Mouse (Mus musculus): ENCODE measurements at regions not wholly inside any gene's neighbourhood (a gene's known extent, or its start where the extent isn't known, plus 50 kb on each side); places are given as distances from the start of the nearest gene placed in this dataset.

DNA sequence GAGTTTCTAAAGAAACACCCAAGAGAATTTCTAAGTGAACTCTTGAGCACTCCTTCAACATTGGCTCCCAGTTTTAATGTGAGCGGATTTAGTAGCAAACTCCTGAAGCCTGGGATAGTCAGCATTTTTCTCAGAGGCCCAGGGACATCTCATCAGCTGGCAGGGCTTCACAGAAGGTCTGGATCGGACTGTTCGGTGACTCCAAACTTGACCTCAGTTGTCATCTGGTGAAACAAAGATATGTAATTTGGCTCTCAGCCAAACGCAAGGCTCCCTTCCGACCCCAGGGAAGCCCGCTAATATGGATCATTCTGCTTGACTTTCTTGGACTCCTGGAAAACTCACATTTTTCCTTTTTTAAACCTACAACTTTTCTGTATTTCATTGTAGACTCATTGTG is 76.0 kb upstream of the Kcnk2 start:
- intact Hi-C loops (cut with DNase I): loop anchor here (10.0 kb wide), 1 partner anchor 453 kb away; no protein-coding TSS in a partner anchor
- DNase-seq: no peak

DNA sequence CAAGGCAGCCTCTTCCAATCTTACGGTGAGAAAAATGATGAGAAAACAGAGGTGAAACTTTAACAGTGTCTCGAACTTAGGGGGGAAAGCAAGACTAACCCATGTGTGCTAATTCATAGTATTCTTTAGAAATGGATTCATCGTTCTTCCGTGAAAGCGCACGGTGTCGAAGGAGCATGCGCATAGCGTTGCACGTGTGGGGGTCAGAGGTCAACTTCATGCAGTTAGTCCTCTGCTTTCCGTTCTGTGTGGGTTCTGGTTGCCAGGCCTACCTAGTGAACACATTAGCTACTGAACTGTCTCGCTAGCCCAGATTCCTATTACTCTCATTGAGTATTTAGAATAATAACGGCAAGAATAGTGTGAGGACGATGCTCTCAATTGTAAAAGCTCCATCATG is 74.7 kb upstream of the Kcnk2 start:
- no peak for DNase-seq
- intact Hi-C loops (cut with DNase I): loop anchor here (10.0 kb wide), 1 partner anchor 452 kb away; no protein-coding TSS in a partner anchor

DNA sequence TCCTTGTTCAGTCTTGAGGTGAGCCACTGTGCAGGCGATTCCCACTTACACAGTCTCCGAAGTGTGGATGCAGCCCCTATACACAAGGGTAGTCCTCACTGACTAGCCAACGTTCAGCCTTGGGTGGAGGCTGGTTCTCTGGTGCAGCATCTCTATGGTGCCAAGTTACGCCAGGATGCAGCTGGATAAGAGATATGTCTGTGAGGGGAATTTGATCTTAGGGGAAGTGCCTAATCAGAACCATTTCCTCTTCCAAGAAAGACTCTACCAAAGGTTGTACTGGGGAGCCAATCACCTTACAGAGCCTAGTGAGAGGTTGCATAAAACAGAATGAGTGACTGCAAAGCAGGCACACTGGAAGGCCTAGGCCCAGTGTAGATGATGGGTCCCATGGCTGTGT is 71.0 kb upstream of the Kcnk2 start:
- DNase-seq: no peak
- intact Hi-C loops (cut with DNase I): loop anchor here (10.0 kb wide), 1 partner anchor 448 kb away; no protein-coding TSS in a partner anchor

DNA sequence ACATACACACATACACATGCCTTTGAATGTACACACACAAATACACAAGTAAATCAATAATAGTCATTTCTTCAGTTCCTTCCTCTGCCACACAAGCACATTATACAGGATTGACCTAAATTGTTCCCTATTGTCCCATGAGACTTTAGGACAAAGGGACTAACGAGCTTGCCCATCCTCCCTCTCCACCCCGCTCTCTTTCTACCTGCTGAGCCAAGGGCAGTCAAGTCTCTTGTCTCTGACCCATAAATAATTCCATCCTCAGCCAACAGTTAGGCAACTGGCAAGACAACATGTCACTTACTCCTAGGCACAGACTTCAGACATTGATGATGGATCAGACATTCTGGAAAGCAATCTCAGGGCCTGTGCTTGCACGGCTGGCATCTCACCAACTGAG is 56.3 kb upstream of the Kcnk2 start:
- DNase-seq: no peak
- intact Hi-C loops (cut with DNase I): loop anchor here (1.0 kb wide), 1 partner anchor 16 kb away; no protein-coding TSS in a partner anchor

Data from heart, postnatal 36 days (tissue).